Mouse (Mus musculus): ENCODE results near the gene Gramd1b. TPM values are rescaled to one million over a fixed set of nuclear protein-coding genes. Genes with fewer than 3 reads are reported as not detected.

Gene Gramd1b
- total RNA-seq, 1 experiment from 2014 or later: 1,142 TPM

- DNase-seq: peak; percentile 73
Observed at GRCm38 (mm10) chr9:40333649-40334396, 197.4 kb downstream of the Gramd1b start.

- no peak for DNase-seq
Observed at GRCm38 (mm10) chr9:40332731-40333648, 198.2 kb downstream of the Gramd1b start.

DNA sequence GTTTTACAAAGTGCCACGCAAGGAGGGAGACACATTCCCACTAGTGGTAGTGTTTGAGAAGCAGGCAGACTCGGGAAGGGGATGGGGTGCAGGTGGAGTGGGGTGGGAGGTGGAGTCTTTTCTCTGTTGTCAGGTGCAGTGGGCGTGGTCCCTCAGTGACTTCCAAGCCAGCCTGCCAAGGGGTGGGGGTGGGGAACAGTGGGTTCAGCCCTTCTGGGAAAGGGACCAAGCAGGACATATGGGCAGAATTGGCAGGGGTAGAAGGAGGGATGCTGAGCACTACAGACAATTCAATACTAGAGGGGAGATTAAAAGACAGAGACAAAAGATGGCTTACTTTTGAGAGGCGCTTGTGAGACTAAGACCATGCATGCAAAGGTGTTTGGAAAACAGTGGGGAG is 198.9 kb downstream of the Gramd1b start:
- DNase-seq: no peak

GRCm38 (mm10) chr9:40331411-40332286 is 199.5 kb downstream of the Gramd1b start:
- no peak for DNase-seq

- peak; percentile 91 for DNase-seq
Observed at GRCm38 (mm10) chr9:40330609-40331382, 200.4 kb downstream of the Gramd1b start.

GRCm38 (mm10) chr9:40326260-40326915 is 204.8 kb downstream of the Gramd1b start:
- DNase-seq: no peak

- DNase-seq: no peak
Observed at GRCm38 (mm10) chr9:40324826-40325225, 206.4 kb downstream of the Gramd1b start.

DNA sequence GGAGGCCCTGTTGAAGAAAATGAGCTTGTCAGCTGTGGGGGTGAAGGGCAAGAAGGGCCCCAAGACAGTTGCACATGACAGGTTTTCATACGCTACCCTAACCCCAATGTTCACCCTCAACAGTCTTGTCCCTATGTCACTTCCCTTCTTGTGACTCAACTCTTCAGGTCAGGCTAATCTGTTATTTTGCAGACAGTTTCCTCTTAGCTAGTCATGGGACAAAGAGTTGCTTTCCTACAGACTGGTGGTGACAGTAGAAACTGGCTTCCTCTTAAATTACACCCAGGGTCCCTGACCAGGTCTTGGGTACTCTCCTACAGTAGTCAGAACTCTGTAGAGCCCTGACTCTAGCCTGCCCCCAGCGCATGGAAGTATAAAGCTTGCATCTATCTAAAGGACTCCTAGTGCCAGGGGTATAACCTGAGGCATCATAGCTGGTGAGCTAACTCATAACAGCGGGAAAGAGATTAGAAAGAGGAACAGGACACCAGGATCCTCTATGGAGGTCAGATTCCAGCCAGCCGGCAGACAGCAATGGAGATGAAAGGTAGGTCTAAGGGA is 206.9 kb downstream of the Gramd1b start:
- no peak for DNase-seq

GRCm38 (mm10) chr9:40323773-40324172 is 207.4 kb downstream of the Gramd1b start:
- DNase-seq: no peak

GRCm38 (mm10) chr9:40323171-40323570 is 208.0 kb downstream of the Gramd1b start:
- DNase-seq: no peak

DNA sequence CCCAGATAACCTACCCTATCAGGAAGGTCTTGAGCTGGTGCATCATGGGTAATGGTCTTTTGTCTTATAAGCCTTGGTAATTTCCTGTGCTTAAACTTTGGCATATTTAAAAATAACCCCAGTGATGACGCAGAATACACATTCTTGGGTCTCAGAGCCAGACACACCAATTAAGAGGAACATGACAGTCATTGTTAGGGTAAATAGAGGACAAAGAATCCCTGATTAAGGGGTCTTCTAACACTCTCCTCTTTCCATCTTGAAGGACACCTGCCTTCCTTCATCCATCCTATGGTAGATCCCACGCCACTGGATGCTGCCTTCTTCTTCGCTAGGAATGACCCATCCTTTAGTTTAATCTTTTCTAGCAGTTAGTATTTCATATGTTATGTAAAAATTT is 208.8 kb downstream of the Gramd1b start:
- no peak for DNase-seq

DNA sequence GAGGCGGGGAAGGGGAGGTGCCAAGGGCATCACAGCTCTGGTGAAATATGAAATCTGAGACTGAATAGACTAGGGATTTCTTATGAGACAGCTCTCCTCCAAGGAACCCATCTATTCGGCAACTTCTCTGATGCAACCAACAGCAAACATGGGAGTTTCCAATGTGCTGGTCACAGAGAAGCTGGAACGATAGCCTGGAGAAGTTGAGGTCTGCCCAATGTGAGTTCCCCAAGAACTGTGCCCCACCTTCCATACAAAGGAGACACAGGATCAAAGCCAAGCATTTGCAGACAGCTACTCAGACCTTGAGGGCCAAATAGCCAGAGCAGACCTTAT is 209.5 kb downstream of the Gramd1b start:
- no peak for DNase-seq

DNA sequence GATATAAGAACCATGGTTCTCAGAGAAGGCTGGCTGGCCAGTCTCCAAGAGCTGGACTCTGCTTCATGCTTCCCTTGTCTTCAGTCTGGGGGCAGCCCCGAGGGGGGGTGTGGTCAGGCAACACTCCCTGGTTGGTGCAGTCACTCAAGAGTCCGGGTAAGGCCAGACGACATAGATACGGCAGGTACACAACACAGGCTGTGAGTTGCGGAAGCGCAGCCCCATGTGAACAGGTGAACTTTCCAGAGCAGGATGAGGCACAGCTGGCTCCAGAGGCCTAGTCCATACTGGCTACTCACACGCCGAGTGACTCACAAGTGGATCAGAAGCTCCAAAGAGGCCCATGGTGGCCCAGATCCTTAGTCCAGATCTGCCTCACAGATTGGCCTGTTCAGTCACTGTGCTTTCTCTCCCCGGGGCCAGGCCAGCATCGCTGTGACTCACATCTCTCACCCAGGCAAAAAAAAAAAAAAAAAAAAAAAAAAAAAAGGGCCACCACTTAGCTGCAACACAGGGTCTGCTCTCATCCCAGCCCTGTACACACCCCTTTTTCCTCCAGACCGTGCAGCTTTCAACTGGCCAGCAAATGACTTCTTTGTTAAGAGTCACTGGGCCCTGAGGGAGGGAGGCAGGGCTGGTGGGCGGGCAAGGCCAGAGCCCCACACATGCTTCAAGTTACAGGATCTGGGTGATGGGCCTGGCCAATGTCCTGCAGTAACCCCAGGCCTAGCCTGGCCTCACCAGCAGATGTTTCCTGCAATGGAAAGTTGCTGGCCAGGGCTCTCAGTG is 210.1 kb downstream of the Gramd1b start:
- DNase-seq: peak; percentile 73

GRCm38 (mm10) chr9:40320405-40320804 is 210.8 kb downstream of the Gramd1b start:
- DNase-seq: no peak

DNA sequence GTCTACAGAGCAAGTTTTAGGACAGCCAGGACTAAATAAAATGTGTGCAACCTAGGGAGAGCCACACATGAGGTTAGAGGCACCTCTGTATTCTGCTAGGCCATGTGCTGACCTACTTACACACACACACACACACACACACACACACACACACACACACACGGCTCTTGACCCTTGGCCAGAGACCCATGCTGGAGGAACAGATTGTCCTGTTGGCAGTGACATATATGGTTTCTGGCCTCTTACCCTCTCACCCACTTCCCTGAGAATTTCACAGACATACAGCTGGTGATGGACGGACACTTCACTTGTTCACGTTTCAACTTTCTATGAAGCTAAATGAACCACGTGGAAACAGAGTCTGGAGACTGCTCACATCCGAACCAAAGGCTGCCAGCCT is 212.4 kb downstream of the Gramd1b start:
- no peak for DNase-seq

GRCm38 (mm10) chr9:40317735-40318134 is 213.4 kb downstream of the Gramd1b start:
- DNase-seq: no peak

DNA sequence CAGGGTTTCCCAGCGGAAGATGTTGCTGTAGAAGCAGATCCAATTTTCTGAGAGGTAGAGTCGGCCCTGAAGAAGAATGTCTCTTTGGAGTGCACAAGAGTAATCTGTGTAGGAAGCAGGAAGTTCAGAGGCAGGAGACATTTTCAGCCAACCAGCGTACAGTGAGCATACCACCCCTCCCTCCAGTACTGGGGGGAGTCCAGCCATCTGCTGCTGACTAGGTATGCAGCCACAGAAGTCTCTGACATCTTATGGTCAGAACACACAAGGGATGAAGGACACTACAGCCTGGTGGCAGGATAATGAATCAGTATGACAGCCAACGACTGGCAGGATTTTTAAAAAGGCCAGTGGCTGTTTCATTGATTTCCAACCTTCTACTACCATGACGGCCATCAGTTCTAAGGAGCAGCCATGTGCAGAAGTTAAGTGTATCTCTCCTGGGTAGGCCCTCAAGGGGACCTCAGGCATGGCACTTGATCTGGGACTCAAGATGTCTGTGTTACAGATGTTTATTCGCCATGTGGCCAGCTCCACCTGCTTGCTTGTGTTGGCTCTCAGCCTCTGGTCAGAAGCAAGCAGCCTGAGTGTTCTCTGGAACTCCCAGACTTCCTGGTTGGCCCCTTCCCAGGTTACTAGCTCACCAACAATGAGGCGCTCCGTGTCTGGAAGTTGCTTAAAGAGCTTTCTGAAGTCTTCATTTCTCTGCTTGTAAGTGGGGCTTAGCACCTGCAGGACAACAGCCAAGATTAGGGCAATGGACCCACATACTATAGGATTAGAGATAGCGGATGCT is 214.1 kb downstream of the Gramd1b start:
- DNase-seq: no peak

GRCm38 (mm10) chr9:40311813-40312212 is 219.4 kb downstream of the Gramd1b start:
- DNase-seq: no peak

DNA sequence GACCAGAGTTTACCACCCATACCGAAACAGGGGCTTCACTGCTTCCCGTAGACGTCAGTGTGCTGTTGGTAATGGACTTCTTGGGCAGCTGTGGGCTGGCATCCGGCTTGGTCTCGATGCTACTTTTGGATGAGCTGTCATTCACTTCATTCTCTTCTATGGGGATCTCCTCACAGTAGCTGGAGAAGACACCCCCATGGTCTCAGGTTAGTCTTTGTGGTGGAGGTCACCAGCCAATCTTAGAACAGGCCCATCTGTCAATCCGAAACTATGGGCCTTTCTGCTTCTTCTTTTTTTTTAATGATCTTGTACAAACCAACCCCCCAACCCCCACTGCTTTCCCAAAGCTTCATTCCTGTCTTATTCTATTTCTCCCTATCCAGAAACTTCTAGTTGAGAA is 221.3 kb downstream of the Gramd1b start:
- DNase-seq: no peak

All from adrenal gland, postnatal 25 days (tissue).